Mouse (Mus musculus): ENCODE results near the gene Olfr1490. TPM values are rescaled to one million over a fixed set of nuclear protein-coding genes. Genes with fewer than 3 reads are reported as not detected.

Gene Olfr1490
- total and polyA plus RNA-seq, 3 experiments = not detected

DNA sequence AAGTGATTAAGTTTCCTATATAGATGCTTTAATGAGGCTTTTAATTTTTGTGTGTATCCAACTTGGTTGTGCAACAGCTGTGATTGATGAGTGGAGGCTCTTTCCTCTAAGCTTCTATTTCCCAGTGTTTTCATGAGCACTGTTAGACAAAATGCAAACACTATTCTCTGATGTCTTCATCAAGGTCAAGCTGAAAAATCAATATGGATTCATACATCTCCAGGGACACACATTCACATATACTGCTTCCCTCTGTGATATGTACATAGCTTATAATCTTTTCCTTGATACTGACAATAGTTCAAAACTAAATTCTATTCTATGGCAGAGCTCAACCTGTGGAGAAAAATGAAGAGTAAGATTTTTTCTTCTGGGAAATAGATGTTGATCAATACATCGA, 19.6 kb upstream of the Olfr1490 start, which contains the start of gene Olfr1489:
Gene Olfr1489, plus strand, starts transcription at position 301 of the 400 bp plus-strand sequence.
- no peak within 1 kb of the TSS for H3K27ac ChIP-seq (ENCODE audit: control insufficient read depth, low read depth, low read length)
- no peaks in the 10 kb centered on the region for H3K27me3 ChIP-seq (ENCODE audit: control insufficient read depth in 1 of 2, insufficient read depth in 2 of 2, low read length in 2 of 2)
- no peak within 1 kb of the TSS for H3K9ac ChIP-seq (ENCODE audit: control insufficient read depth, low read depth, low read length, poor library complexity, severe bottlenecking)
- H3K4me3 ChIP-seq (ENCODE audit: control insufficient read depth in 1 of 2, insufficient read depth in 1 of 2, low read depth in 2 of 2, low read length in 2 of 2) = no peak within 1 kb of the TSS
- TF ChIP-seq CHD2 (IDR thresholded peaks at IDR 0.05; ENCODE audit: low read length) (no peak), RCOR1 (IDR thresholded peaks at IDR 0.05; ENCODE audit: low read depth, low read length) (no peak), KAT2A (conservative IDR thresholded peaks at IDR 0.05; ENCODE audit: low read depth, low read length) (no peak), ZNF384 (IDR thresholded peaks at IDR 0.05; ENCODE audit: low read depth, low read length) (no peak), ELF1 (IDR thresholded peaks at IDR 0.05; ENCODE audit: low read depth, low read length) (no peak), POLR2AphosphoS5 (IDR thresholded peaks at IDR 0.05; ENCODE audit: borderline replicate concordance, low read depth, low read length) (no peak)
- H3K9me3 ChIP-seq (replicated peaks; ENCODE audit: insufficient read depth, low read length) = no peaks in the 10 kb centered on the region
- no peaks in the 10 kb centered on the region for H3K79me2 ChIP-seq (ENCODE audit: control insufficient read depth, insufficient read depth, low read length, poor library complexity)
- no peaks in the 10 kb centered on the region for H3K36me3 ChIP-seq (ENCODE audit: control insufficient read depth in 1 of 2, insufficient read depth in 2 of 2, low read length in 2 of 2)
- no peaks in the 10 kb centered on the region for H3K4me1 ChIP-seq (ENCODE audit: control insufficient read depth in 1 of 2, insufficient read depth in 2 of 2, low read length in 2 of 2)
- no peak for DNase-seq (ENCODE audit: low read depth, low spot score)

DNA sequence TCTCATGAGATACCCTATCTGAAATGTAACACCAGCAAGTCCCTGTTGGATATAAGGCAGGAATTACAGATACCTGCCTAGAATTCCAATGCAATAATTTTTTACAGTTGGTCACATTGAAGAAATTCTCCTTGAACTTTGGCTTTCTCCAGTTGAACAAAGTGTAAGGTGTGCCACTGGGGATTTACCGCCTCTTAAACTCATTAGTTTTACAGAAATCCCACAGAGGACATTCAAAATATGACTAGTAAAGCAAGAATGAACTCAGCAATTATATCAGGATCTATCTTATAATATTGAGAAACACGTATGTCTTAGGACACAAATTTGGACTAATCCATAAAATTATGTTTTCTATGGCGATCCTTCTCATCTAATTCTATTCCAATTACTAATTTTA, 46.1 kb downstream of the Olfr1490 start, which contains the start of gene Olfr1491:
Gene Olfr1491, plus strand, starts transcription at position 301 of the 400 bp plus-strand sequence.
- no peak within 1 kb of the TSS for H3K4me3 ChIP-seq (ENCODE audit: control insufficient read depth in 1 of 2, insufficient read depth in 1 of 2, low read depth in 2 of 2, low read length in 2 of 2)
- TF ChIP-seq CHD2 (IDR thresholded peaks at IDR 0.05; ENCODE audit: low read length) (no peak), E2F4 (IDR thresholded peaks at IDR 0.05; ENCODE audit: borderline replicate concordance, low read depth, low read length) (no peak)
- H3K79me2 ChIP-seq (ENCODE audit: control insufficient read depth, insufficient read depth, low read length, poor library complexity) = no peaks in the 10 kb centered on the region
- no peaks in the 10 kb centered on the region for H3K36me3 ChIP-seq (ENCODE audit: control insufficient read depth in 1 of 2, insufficient read depth in 2 of 2, low read length in 2 of 2)
- H3K27me3 ChIP-seq (ENCODE audit: control insufficient read depth in 1 of 2, insufficient read depth in 2 of 2, low read length in 2 of 2) = no peaks in the 10 kb centered on the region
- H3K4me1 ChIP-seq (ENCODE audit: control insufficient read depth in 1 of 2, insufficient read depth in 2 of 2, low read length in 2 of 2) = no peaks in the 10 kb centered on the region
- no peak for DNase-seq (ENCODE audit: low read depth, low spot score)
- H3K9me3 ChIP-seq (replicated peaks; ENCODE audit: insufficient read depth, low read length) = no peaks in the 10 kb centered on the region
- H3K27ac ChIP-seq (ENCODE audit: control insufficient read depth, low read depth, low read length) = no peak within 1 kb of the TSS
- no peak within 1 kb of the TSS for H3K9ac ChIP-seq (ENCODE audit: control insufficient read depth, low read depth, low read length, poor library complexity, severe bottlenecking)

Other genes starting within 250 kb of the Olfr1490 start
- not detected in 2 replicates for gene Olfr1469, start 243.2 kb upstream of the Olfr1490 start, total RNA-seq (2012; rRNA removed)
- not detected for gene Olfr1469, start 243.2 kb upstream of the Olfr1490 start, polyA plus RNA-seq (2012; ENCODE audit: insufficient read depth in 1 of 2, insufficient read length in 2 of 2, low read depth in 1 of 2, low replicate concordance in 2 of 2, missing spikeins in 1 of 2)
- gene Olfr1471, start 207.7 kb upstream of the Olfr1490 start, total RNA-seq (2012; rRNA removed) = not detected in 2 replicates
- gene Olfr1471, start 207.7 kb upstream of the Olfr1490 start, polyA plus RNA-seq (2012; ENCODE audit: insufficient read depth in 1 of 2, insufficient read length in 2 of 2, low read depth in 1 of 2, low replicate concordance in 2 of 2, missing spikeins in 1 of 2) = not detected
- not detected in 2 replicates for gene Olfr1472, start 195.0 kb upstream of the Olfr1490 start, total RNA-seq (2012; rRNA removed)
- gene Olfr1472, start 195.0 kb upstream of the Olfr1490 start, polyA plus RNA-seq (2012; ENCODE audit: insufficient read depth in 1 of 2, insufficient read length in 2 of 2, low read depth in 1 of 2, low replicate concordance in 2 of 2, missing spikeins in 1 of 2) = not detected
- gene Olfr1474, start 181.5 kb upstream of the Olfr1490 start, total RNA-seq (2012; rRNA removed) = not detected in 2 replicates
- gene Olfr1474, start 181.5 kb upstream of the Olfr1490 start, polyA plus RNA-seq (2012; ENCODE audit: insufficient read depth in 1 of 2, insufficient read length in 2 of 2, low read depth in 1 of 2, low replicate concordance in 2 of 2, missing spikeins in 1 of 2) = not detected
- gene Olfr1475, start 170.9 kb upstream of the Olfr1490 start, total RNA-seq (2012; rRNA removed) = not detected in 2 replicates
- gene Olfr1475, start 170.9 kb upstream of the Olfr1490 start, polyA plus RNA-seq (2012; ENCODE audit: insufficient read depth in 1 of 2, insufficient read length in 2 of 2, low read depth in 1 of 2, low replicate concordance in 2 of 2, missing spikeins in 1 of 2) = not detected
- gene Olfr1477, start 150.5 kb upstream of the Olfr1490 start, total RNA-seq (2012; rRNA removed) = not detected in 2 replicates
- gene Olfr1477, start 150.5 kb upstream of the Olfr1490 start, polyA plus RNA-seq (2012; ENCODE audit: insufficient read depth in 1 of 2, insufficient read length in 2 of 2, low read depth in 1 of 2, low replicate concordance in 2 of 2, missing spikeins in 1 of 2) = not detected
- gene Olfr1480, start 123.2 kb upstream of the Olfr1490 start, total RNA-seq (2012; rRNA removed) = not detected in 2 replicates
- gene Olfr1480, start 123.2 kb upstream of the Olfr1490 start, polyA plus RNA-seq (2012; ENCODE audit: insufficient read depth in 1 of 2, insufficient read length in 2 of 2, low read depth in 1 of 2, low replicate concordance in 2 of 2, missing spikeins in 1 of 2) = not detected
- not detected in 2 replicates for gene Olfr1484, start 67.6 kb upstream of the Olfr1490 start, total RNA-seq (2012; rRNA removed)
- not detected for gene Olfr1484, start 67.6 kb upstream of the Olfr1490 start, polyA plus RNA-seq (2012; ENCODE audit: insufficient read depth in 1 of 2, insufficient read length in 2 of 2, low read depth in 1 of 2, low replicate concordance in 2 of 2, missing spikeins in 1 of 2)
- gene Olfr1487, start 33.7 kb upstream of the Olfr1490 start, total RNA-seq (2012; rRNA removed) = not detected in 2 replicates
- not detected for gene Olfr1487, start 33.7 kb upstream of the Olfr1490 start, polyA plus RNA-seq (2012; ENCODE audit: insufficient read depth in 1 of 2, insufficient read length in 2 of 2, low read depth in 1 of 2, low replicate concordance in 2 of 2, missing spikeins in 1 of 2)
- gene Olfr1489, start 19.5 kb upstream of the Olfr1490 start, total RNA-seq (2012; rRNA removed) = not detected in 2 replicates
- not detected for gene Olfr1489, start 19.5 kb upstream of the Olfr1490 start, polyA plus RNA-seq (2012; ENCODE audit: insufficient read depth in 1 of 2, insufficient read length in 2 of 2, low read depth in 1 of 2, low replicate concordance in 2 of 2, missing spikeins in 1 of 2)
- not detected in 2 replicates for gene Olfr1491, start 46.2 kb downstream of the Olfr1490 start, total RNA-seq (2012; rRNA removed)
- not detected for gene Olfr1491, start 46.2 kb downstream of the Olfr1490 start, polyA plus RNA-seq (2012; ENCODE audit: insufficient read depth in 1 of 2, insufficient read length in 2 of 2, low read depth in 1 of 2, low replicate concordance in 2 of 2, missing spikeins in 1 of 2)
- not detected in 2 replicates for gene Olfr1493-ps1, start 72.2 kb downstream of the Olfr1490 start, total RNA-seq (2012; rRNA removed)
- not detected for gene Olfr1493-ps1, start 72.2 kb downstream of the Olfr1490 start, polyA plus RNA-seq (2012; ENCODE audit: insufficient read depth in 1 of 2, insufficient read length in 2 of 2, low read depth in 1 of 2, low replicate concordance in 2 of 2, missing spikeins in 1 of 2)
- gene Olfr1494, start 88.6 kb downstream of the Olfr1490 start, total RNA-seq (2012; rRNA removed) = not detected in 2 replicates
- gene Olfr1494, start 88.6 kb downstream of the Olfr1490 start, polyA plus RNA-seq (2012; ENCODE audit: insufficient read depth in 1 of 2, insufficient read length in 2 of 2, low read depth in 1 of 2, low replicate concordance in 2 of 2, missing spikeins in 1 of 2) = not detected
- gene Olfr1495, start 113.5 kb downstream of the Olfr1490 start, total RNA-seq (2012; rRNA removed) = not detected in 2 replicates
- gene Olfr1495, start 113.5 kb downstream of the Olfr1490 start, polyA plus RNA-seq (2012; ENCODE audit: insufficient read depth in 1 of 2, insufficient read length in 2 of 2, low read depth in 1 of 2, low replicate concordance in 2 of 2, missing spikeins in 1 of 2) = not detected
- gene Olfr1496, start 126.8 kb downstream of the Olfr1490 start, total RNA-seq (2012; rRNA removed) = not detected in 2 replicates
- gene Olfr1496, start 126.8 kb downstream of the Olfr1490 start, polyA plus RNA-seq (2012; ENCODE audit: insufficient read depth in 1 of 2, insufficient read length in 2 of 2, low read depth in 1 of 2, low replicate concordance in 2 of 2, missing spikeins in 1 of 2) = not detected
- gene Olfr1497, start 147.1 kb downstream of the Olfr1490 start, total RNA-seq (2012; rRNA removed) = not detected in 2 replicates
- not detected for gene Olfr1497, start 147.1 kb downstream of the Olfr1490 start, polyA plus RNA-seq (2012; ENCODE audit: insufficient read depth in 1 of 2, insufficient read length in 2 of 2, low read depth in 1 of 2, low replicate concordance in 2 of 2, missing spikeins in 1 of 2)
- gene Olfr1499, start 168.4 kb downstream of the Olfr1490 start, total RNA-seq (2012; rRNA removed) = not detected in 2 replicates
- gene Olfr1499, start 168.4 kb downstream of the Olfr1490 start, polyA plus RNA-seq (2012; ENCODE audit: insufficient read depth in 1 of 2, insufficient read length in 2 of 2, low read depth in 1 of 2, low replicate concordance in 2 of 2, missing spikeins in 1 of 2) = not detected
- not detected in 2 replicates for gene Olfr1500, start 179.4 kb downstream of the Olfr1490 start, total RNA-seq (2012; rRNA removed)
- gene Olfr1500, start 179.4 kb downstream of the Olfr1490 start, polyA plus RNA-seq (2012; ENCODE audit: insufficient read depth in 1 of 2, insufficient read length in 2 of 2, low read depth in 1 of 2, low replicate concordance in 2 of 2, missing spikeins in 1 of 2) = not detected
- not detected in 2 replicates for gene Olfr1501, start 199.6 kb downstream of the Olfr1490 start, total RNA-seq (2012; rRNA removed)
- gene Olfr1501, start 199.6 kb downstream of the Olfr1490 start, polyA plus RNA-seq (2012; ENCODE audit: insufficient read depth in 1 of 2, insufficient read length in 2 of 2, low read depth in 1 of 2, low replicate concordance in 2 of 2, missing spikeins in 1 of 2) = not detected
- gene Olfr1502, start 210.7 kb downstream of the Olfr1490 start, total RNA-seq (2012; rRNA removed) = not detected in 2 replicates
- gene Olfr1502, start 210.7 kb downstream of the Olfr1490 start, polyA plus RNA-seq (2012; ENCODE audit: insufficient read depth in 1 of 2, insufficient read length in 2 of 2, low read depth in 1 of 2, low replicate concordance in 2 of 2, missing spikeins in 1 of 2) = not detected
- not detected in 2 replicates for gene Olfr1504, start 246.8 kb downstream of the Olfr1490 start, total RNA-seq (2012; rRNA removed)
- gene Olfr1504, start 246.8 kb downstream of the Olfr1490 start, polyA plus RNA-seq (2012; ENCODE audit: insufficient read depth in 1 of 2, insufficient read length in 2 of 2, low read depth in 1 of 2, low replicate concordance in 2 of 2, missing spikeins in 1 of 2) = not detected